Mouse (Mus musculus) heart, embryonic 12.5 days (tissue): ENCODE measurements around the gene Hk2. TPM values are rescaled to one million over a fixed set of nuclear protein-coding genes. Genes with fewer than 3 reads are reported as not detected.

Source experiments
- ATAC-seq: fragments of 200-750 bp; cut with Nextera tagmentation; 2 replicates; pipeline ENCODE4 v1.8.0; 2017; ENCODE audit warnings: moderate TSS enrichment, moderate library complexity; ENCODE audit not compliant: insufficient number of reproducible peaks, low FRiP score
- H3K27ac ChIP-seq: fragments of 300-500 bp; sonication (generic); 2 replicates; pipeline ENCODE4 v1.5.1; 2016; ENCODE audit warnings: mild to moderate bottlenecking, moderate library complexity; ENCODE audit not compliant: poor library complexity, severe bottlenecking
- H3K27me3 ChIP-seq: fragments of 300-500 bp; sonication (generic); replicated peaks from 2 replicates; pipeline ENCODE4 v1.6.1; 2016; ENCODE audit warnings: mild to moderate bottlenecking, moderate library complexity
- H3K36me3 ChIP-seq: fragments of 300-500 bp; sonication (generic); 2 replicates; pipeline ENCODE4 v1.6.1; 2016; ENCODE audit warnings: mild to moderate bottlenecking, moderate library complexity
- H3K4me1 ChIP-seq: fragments of 300-500 bp; sonication (generic); replicated peaks from 2 replicates; pipeline ENCODE4 v1.6.1; 2016; ENCODE audit warnings: mild to moderate bottlenecking
- H3K4me2 ChIP-seq: fragments of 300-500 bp; sonication (generic); 2 replicates; pipeline ENCODE4 v1.6.1; 2016; ENCODE audit warnings: mild to moderate bottlenecking, moderate library complexity
- H3K4me3 ChIP-seq: fragments of 300-500 bp; sonication (generic); 2 replicates; pipeline ENCODE4 v1.5.1; 2016; ENCODE audit warnings: mild to moderate bottlenecking
- H3K9ac ChIP-seq: fragments of 300-500 bp; sonication (generic); 2 replicates; pipeline ENCODE4 v1.6.1; 2016; ENCODE audit warnings: mild to moderate bottlenecking, moderate library complexity
- H3K9me3 ChIP-seq: fragments of 300-500 bp; sonication (generic); replicated peaks from 2 replicates; pipeline ENCODE4 v1.6.1; 2016; ENCODE audit warnings: mild to moderate bottlenecking, moderate library complexity
- WGBS: fragments of 180-500 bp; shearing (Covaris S2); methylation state at CpG from one replicate; pipeline ENCODE4 v1.1.7; 2016; 5-methylcytosine and 5-hydroxymethylcytosine counted together
- polyA plus RNA-seq: library from polyadenylated mRNA; unstranded; fragments of >200 nt; fragmentation: Nextera tagmentation; extraction: Ambion mirVana; gene quantifications from 2 replicates; pipeline ENCODE4 v1.2.1, GENCODE M21; 2016

Gene Hk2
- polyA plus RNA-seq, 1 experiment from 2014 or later, result 35.2 TPM

DNA sequence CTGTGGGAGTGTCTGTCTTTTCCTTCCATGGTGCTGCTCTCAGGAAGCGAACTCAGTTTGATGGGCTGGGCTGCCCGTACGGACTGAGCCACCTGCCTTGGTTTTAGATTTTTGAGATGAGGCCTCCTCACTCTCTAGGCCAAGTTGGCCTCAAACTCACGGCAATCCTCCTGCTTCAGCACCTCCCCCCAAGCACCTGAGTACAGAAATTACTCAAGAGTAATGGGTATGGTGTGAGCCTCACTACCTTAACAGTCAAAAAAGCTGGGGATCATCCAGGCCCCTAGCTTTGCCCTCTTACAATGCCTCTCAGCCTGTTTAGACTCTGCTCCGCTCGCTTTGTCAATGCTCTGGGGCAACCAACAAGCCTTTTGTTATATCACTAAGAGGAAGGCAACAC lies 19.5 kb downstream of the Hk2 start:
- no peaks in the 10 kb centered on the region for H3K27me3 ChIP-seq
- ATAC-seq, result no peak
- peaks cover 71% of the 10 kb centered on the region for H3K4me1 ChIP-seq
- H3K4me3 ChIP-seq, result no peak overlapping the region
- WGBS, result 87% methylated on average over 6 of the region's 6 CpGs
- no peak overlapping the region for H3K9ac ChIP-seq
- peak overlapping the region; percentile 73 for H3K27ac ChIP-seq
- H3K36me3 ChIP-seq, result peaks cover 19% of the 10 kb centered on the region
- H3K4me2 ChIP-seq, result no peak overlapping the region
- H3K9me3 ChIP-seq, result no peaks in the 10 kb centered on the region

DNA sequence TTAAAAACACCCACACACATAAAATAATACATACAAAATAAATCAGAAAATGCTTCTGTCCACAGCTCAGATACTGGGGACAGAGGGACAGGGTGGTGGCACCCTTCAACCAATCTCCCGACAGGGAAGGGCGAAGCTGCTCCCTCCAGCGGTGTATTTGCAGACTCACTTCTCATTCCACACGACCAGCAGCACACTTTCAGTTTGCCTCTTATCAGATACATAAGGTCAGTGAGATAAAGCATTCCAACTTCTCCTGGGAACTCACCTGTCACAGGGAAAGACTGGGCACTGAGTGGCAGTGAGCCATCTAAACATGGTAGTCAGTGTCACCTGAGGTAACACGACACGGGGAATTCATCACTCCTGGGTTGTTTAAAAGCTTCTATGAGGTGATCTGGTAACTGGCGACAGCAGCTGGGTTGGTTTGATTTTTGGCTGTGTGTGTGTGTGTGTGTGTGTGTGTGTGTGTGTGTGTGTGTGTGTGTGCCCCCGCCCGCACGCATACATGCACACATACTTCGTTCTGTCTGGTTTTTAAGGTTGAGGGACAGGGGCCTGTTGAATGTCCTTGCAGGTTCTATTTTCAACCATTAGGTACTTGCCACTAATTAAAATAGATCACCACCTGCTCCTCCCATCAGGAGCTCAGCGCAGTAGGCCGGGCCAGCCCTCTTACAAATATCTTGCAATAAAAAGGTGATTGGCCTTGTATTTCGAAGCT lies 20.5 kb downstream of the Hk2 start:
- H3K27me3 ChIP-seq, result no peaks in the 10 kb centered on the region
- no peak overlapping the region for H3K9ac ChIP-seq
- 63% methylated on average over 14 of the region's 14 CpGs for WGBS
- no peaks in the 10 kb centered on the region for H3K9me3 ChIP-seq
- H3K27ac ChIP-seq, result peak overlapping the region; percentile 73
- no peak overlapping the region for H3K4me3 ChIP-seq
- ATAC-seq, result no peak
- H3K4me1 ChIP-seq, result peaks cover 68% of the 10 kb centered on the region
- H3K36me3 ChIP-seq, result peaks cover 16% of the 10 kb centered on the region
- H3K4me2 ChIP-seq, result 0 out of 2 replicates have a peak overlapping the region, but pooled peaks have one; percentile 6

- WGBS, result 65% methylated on average over 11 of the region's 11 CpGs
- Histone ChIP-seq H3K4me3 (no peak overlapping the region), H3K27me3 (no peaks in the 10 kb centered on the region), H3K4me2 (no peak overlapping the region), H3K27ac (peak overlapping the region; percentile 73), H3K9ac (0 out of 2 replicates have a peak overlapping the region, but pooled peaks have one; percentile 42), H3K9me3 (no peaks in the 10 kb centered on the region), H3K4me1 (peaks cover 61% of the 10 kb centered on the region), H3K36me3 (peaks cover 21% of the 10 kb centered on the region)
- no peak for ATAC-seq
Observed at GRCm38 (mm10) chr6:82753061-82753460, 21.2 kb downstream of the Hk2 start.

- no peak; the same call in 1 of the 2 replicates for ATAC-seq
- Histone ChIP-seq H3K4me3 (no peak overlapping the region), H3K27me3 (no peaks in the 10 kb centered on the region), H3K36me3 (peaks cover 18% of the 10 kb centered on the region), H3K9me3 (no peaks in the 10 kb centered on the region), H3K27ac (peak overlapping the region; percentile 18; the same call in 1 of the 2 replicates), H3K9ac (no peak overlapping the region), H3K4me1 (peaks cover 52% of the 10 kb centered on the region), H3K4me2 (no peak overlapping the region)
- WGBS, result 75% methylated on average over 7 of the region's 7 CpGs
Observed at GRCm38 (mm10) chr6:82751791-82752190, 22.5 kb downstream of the Hk2 start.

DNA sequence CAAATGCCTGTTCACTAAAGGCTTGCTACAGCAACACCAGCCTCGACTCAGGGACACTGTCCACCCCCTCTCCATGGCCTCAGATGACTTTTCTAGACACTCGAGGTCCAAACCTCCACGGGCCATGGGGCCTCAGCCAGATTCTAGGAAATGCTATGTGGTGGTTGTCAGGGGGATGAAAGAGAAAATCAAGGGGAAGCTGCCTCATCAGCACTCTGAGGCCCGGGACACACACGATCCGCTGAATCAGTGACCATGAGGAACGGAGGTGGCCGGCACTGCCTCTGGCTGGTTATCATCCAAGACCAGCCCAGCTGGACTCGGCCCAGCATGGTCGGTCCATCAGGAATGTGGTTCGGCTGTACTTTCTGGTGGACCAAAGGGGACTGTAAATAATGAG lies 23.2 kb downstream of the Hk2 start:
- no peak for ATAC-seq
- H3K36me3 ChIP-seq, result peaks cover 25% of the 10 kb centered on the region
- H3K27ac ChIP-seq, result no peak overlapping the region
- H3K9ac ChIP-seq, result no peak overlapping the region
- no peak overlapping the region for H3K4me3 ChIP-seq
- H3K9me3 ChIP-seq, result no peaks in the 10 kb centered on the region
- no peaks in the 10 kb centered on the region for H3K27me3 ChIP-seq
- H3K4me1 ChIP-seq, result peaks cover 48% of the 10 kb centered on the region
- WGBS, result 77% methylated on average over 11 of the region's 11 CpGs
- H3K4me2 ChIP-seq, result no peak overlapping the region

GRCm38 (mm10) chr6:82750063-82750462 lies 24.2 kb downstream of the Hk2 start:
- ATAC-seq, result no peak
- Histone ChIP-seq H3K9me3 (no peaks in the 10 kb centered on the region), H3K27ac (no peak overlapping the region), H3K4me1 (peaks cover 44% of the 10 kb centered on the region), H3K27me3 (no peaks in the 10 kb centered on the region), H3K36me3 (peaks cover 24% of the 10 kb centered on the region), H3K9ac (no peak overlapping the region), H3K4me3 (no peak overlapping the region), H3K4me2 (no peak overlapping the region)
- WGBS, result 62% methylated on average over 2 of the region's 2 CpGs

GRCm38 (mm10) chr6:82748106-82748672 lies 26.1 kb downstream of the Hk2 start:
- no peak overlapping the region for H3K4me2 ChIP-seq
- no peaks in the 10 kb centered on the region for H3K9me3 ChIP-seq
- 82% methylated on average over 9 of the region's 9 CpGs for WGBS
- ATAC-seq, result no peak
- H3K4me3 ChIP-seq, result no peak overlapping the region
- H3K4me1 ChIP-seq, result peaks cover 28% of the 10 kb centered on the region
- no peak overlapping the region for H3K9ac ChIP-seq
- peak overlapping the region; percentile 15; the same call in 1 of the 2 replicates for H3K27ac ChIP-seq
- H3K36me3 ChIP-seq, result peaks cover 42% of the 10 kb centered on the region
- H3K27me3 ChIP-seq, result no peaks in the 10 kb centered on the region

DNA sequence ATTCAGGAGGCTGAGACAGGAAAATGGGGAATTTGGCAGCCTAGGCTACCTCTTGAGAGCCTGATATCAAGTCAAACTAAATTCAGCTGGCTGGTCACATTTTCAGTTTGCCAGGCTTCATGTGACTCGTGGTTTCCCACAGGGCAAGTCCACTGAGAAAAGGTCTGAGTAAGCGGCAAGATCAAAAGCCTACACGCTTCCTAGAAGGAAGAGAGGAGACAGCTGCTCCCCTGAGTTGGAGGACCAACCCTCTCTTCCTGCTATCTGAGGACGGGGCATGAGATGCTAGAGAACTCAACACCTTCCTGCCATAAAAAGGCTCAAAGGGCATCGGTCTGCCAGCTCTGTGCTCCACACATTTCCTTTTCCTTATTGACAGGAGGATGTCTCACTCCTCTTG lies 27.2 kb downstream of the Hk2 start:
- H3K4me3 ChIP-seq, result no peak overlapping the region
- WGBS, result 55% methylated on average over 5 of the region's 5 CpGs
- peaks cover 53% of the 10 kb centered on the region for H3K36me3 ChIP-seq
- H3K9me3 ChIP-seq, result no peaks in the 10 kb centered on the region
- H3K27ac ChIP-seq, result no peak overlapping the region
- no peak overlapping the region for H3K9ac ChIP-seq
- H3K27me3 ChIP-seq, result no peaks in the 10 kb centered on the region
- H3K4me1 ChIP-seq, result peaks cover 19% of the 10 kb centered on the region
- no peak overlapping the region for H3K4me2 ChIP-seq
- no peak for ATAC-seq

GRCm38 (mm10) chr6:82744553-82744952 lies 29.7 kb downstream of the Hk2 start:
- Histone ChIP-seq H3K4me2 (no peak overlapping the region), H3K4me3 (no peak overlapping the region), H3K27ac (no peak overlapping the region), H3K4me1 (peaks cover 7% of the 10 kb centered on the region), H3K9ac (no peak overlapping the region), H3K9me3 (no peaks in the 10 kb centered on the region), H3K36me3 (peaks cover 52% of the 10 kb centered on the region), H3K27me3 (no peaks in the 10 kb centered on the region)
- no peak for ATAC-seq
- WGBS, result 86% methylated on average over 9 of the region's 9 CpGs

DNA sequence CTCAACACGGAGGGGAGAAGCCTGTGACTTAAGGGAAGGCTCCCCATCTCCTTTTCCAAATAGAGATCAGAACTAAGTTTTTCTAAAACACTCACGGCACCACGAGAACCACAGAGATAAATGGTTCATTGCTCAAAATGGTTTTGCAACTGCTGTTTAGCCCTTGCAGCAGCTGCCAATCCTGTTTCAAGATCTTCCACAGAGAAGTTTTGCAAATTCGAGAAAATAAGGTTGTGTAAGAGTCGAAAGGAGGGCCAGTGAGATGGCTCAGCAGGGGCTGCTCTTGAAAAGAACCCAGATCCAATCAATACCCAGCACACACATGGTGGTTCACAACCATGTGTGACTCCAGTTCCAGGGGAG lies 32.8 kb downstream of the Hk2 start:
- no peak overlapping the region for H3K4me2 ChIP-seq
- peaks cover 4% of the 10 kb centered on the region for H3K4me1 ChIP-seq
- no peak overlapping the region for H3K4me3 ChIP-seq
- no peak for ATAC-seq
- 74% methylated on average over 5 of the region's 5 CpGs for WGBS
- peaks cover 70% of the 10 kb centered on the region for H3K36me3 ChIP-seq
- H3K9me3 ChIP-seq, result no peaks in the 10 kb centered on the region
- no peak overlapping the region for H3K27ac ChIP-seq
- H3K9ac ChIP-seq, result 0 out of 2 replicates have a peak overlapping the region, but pooled peaks have one; percentile 8
- H3K27me3 ChIP-seq, result no peaks in the 10 kb centered on the region

DNA sequence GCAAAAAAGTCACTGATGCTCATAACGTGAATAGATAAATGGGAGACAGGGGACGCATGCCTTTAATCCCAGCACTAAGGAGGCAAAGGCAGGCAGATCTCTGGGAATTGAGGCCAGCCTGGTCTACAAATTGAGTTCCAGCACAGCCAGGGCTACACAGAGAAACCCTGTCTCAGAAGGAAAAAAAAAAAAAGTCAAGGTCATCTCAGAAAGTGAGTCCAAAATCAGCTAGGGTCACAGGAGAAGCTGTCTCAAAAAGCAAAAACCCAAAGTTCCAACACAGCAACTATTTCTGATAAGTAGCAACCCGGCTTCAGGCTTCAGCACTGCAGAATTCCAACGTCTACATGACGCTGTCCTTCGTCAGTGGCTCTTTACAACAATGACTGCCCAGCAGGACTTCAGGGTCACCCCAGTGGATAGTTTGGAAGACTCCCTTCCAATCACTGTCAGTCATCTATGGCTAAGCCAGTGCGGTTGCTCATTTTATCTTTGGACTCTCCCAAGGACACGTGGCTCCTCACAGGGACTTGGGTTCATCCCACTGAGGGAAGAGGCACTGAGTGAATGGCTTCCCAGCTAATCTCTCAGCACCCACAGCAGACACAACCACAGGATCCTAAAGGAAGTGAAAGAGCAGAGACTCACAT lies 33.3 kb downstream of the Hk2 start:
- no peaks in the 10 kb centered on the region for H3K27me3 ChIP-seq
- H3K36me3 ChIP-seq, result peaks cover 70% of the 10 kb centered on the region
- peaks cover 3% of the 10 kb centered on the region for H3K4me1 ChIP-seq
- H3K27ac ChIP-seq, result peak overlapping the region; percentile 18
- H3K9ac ChIP-seq, result 0 out of 2 replicates have a peak overlapping the region, but pooled peaks have one; percentile 8
- 47% methylated on average over 8 of the region's 8 CpGs for WGBS
- no peak overlapping the region for H3K4me3 ChIP-seq
- no peak for ATAC-seq
- H3K4me2 ChIP-seq, result no peak overlapping the region
- H3K9me3 ChIP-seq, result no peaks in the 10 kb centered on the region
